Mouse (Mus musculus) thymus, postnatal 25 days (tissue): ENCODE data around the gene Syt14.

ENCODE experiments used
- DNase-seq: peaks from one replicate; pipeline ENCODE4 v3.0.0; 2022

The Syt14 gene

DNA sequence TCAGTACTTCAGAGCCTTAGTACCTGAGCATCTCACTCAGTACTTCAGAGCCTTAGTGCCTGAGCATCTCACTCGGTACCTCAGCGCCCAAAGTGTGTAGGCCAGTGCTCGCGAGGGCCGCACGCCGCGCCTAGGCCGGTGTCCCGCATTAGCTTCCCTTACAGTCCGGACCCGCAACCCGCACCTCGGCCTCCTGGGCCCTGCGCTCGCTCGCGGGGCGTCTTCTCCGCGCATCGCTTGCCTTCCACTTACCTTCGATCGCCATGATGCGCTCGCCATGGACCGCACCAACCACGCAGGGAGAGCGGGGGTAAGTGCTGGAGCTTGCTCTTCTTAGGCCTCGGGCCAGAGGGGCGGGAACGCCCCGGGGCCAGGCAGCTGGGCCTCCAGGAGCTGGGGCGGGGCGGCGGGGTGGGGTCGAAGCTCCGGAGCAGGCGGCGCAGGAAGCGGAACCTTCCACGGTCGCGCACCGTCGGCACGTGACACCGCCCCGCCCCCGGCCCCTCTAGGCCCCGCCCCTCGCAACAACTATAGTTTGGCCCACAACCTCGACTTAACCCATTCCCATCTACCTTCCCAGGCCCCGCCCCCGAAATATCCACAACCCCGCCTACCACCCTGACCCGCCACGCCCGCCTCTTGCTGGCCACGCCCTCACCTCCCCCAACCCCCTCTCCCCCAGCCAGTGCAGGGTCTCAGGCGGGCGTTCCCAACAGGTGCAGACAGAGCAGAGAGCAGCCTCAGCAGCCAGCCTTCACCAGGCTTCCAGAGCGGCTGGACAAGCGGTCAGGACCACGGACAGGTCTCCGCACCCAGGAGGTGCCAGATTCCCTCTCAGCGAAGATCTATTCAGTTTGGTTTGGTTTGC lies at the start of gene Syt14:
Gene Syt14 (minus strand): TSS at position 405 of the 868 bp plus-strand sequence.
- DNase-seq = peak; percentile 70

DNA sequence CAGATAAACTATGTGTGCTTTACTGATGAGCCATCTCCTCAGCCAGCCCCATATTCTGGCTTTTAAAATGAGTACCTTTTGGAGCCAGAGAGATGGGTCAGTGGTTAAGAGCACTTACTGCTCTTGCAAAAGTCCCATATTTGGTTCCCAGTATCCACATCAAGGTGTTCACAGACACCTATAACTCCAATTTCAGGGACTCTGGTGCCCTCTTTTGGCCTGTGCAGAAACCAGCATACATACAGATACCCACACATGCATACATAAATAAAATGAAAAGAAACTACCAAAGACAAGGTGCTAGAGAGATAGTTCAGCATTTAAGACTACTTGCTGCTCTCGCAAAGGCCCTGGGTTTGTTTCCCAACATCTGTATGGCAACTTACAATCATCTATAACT lies 48.4 kb upstream of the Syt14 start:
- peak; percentile 32 for DNase-seq

DNA sequence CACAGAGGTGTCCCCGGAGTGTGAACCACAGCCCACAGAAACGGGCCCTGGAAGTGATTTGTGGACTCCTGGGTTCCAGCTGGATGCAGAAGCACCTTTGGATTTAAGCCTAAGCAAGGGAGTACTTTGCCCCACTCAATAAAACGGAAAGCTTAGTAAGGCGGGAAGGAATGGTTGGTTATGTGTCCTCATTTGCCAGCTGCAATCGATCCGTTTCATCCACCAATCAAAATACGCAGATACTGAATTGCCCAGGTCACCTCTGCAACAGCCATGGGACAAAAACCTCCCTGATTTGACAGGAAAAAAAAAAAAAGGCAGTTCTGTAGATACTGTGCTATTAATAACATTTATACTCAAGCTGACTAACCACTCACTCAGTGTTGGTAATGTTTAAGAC lies 47.5 kb upstream of the Syt14 start:
- no peak for DNase-seq

DNA sequence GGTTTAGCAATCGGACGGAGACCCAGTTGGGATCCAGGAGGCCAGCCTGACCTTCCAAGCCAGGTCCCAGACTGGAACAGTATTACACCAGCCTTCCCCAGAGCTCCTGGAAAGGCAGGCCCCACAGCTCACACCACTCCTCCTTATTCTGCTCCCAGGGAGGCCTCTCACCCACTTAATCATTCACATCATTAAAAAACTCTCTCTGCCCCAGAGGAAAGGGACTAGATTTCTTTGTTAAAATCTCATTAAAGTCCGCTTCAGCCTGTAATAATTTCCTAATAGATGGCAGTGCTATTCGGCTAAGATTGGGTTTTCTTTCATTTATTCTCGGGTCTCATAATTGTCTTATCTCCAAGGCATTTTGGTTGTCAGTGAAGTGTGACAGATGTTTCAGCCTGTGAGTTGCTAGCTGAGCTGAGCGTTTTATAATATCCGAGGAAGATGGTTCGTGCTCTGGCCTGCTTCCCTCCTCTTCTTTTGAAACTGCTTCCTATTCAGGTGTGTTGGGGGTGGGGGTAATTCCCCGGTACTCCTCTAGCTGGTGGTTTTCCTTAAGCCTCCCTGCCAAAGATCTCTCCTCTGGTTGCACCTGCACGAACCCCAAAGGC lies 46.8 kb upstream of the Syt14 start:
- DNase-seq = peak; percentile 33

DNA sequence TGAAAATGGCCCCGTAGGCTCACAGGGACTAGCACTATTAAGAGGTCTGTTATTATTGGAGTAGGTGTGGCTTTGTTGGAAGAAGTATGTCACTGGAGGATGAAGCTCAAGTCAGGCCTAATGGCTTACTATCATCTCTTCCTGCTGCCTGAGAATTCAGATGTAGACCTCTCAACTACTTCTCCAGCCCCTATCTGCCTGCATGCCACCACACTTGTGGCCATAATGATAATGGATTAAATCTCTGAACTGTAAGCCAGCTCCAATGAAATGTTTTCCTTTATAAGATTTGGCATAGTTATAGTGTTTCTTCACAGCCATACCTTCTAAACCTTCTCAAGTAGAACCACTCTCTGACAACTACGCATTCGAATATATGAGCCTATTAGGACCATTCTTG lies 27.0 kb upstream of the Syt14 start:
- no peak for DNase-seq

DNA sequence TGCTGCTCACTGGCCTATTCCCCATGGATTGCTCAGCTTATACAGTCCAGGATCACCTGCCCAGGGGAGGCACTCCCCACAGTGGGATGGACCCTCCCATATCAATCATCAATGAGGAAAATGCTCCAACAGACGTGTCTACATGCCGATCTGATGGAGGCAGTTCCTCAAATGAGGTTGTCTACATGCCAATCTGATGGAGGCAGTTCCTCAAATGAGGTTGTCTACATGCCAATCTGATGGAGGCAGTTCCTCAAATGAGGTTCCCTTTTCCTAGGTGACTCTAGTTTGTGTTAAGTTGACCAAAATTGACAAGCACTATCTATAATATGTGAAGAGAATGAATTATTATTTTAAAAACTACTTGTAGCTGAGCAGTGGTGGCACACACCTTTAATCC lies 24.6 kb upstream of the Syt14 start:
- DNase-seq = no peak

DNA sequence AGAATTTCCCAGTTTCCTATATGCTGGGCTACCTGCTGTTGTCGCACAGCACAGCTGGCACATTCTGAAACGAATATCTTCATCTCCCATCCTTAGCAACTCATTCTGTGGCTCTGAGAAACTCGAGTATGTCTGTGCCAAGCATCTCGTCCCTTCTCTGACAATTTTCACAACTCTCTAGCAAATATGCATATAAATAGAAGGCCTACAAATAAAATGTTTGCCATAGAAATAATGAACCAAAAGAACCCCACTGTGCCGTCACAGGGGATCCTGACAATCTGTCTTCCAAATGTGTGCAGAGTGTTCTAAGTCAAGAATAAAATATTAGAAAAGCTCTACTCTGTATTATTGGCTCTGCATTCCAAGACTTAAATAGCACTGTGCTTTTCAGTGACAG lies 24.0 kb upstream of the Syt14 start:
- DNase-seq = no peak

DNA sequence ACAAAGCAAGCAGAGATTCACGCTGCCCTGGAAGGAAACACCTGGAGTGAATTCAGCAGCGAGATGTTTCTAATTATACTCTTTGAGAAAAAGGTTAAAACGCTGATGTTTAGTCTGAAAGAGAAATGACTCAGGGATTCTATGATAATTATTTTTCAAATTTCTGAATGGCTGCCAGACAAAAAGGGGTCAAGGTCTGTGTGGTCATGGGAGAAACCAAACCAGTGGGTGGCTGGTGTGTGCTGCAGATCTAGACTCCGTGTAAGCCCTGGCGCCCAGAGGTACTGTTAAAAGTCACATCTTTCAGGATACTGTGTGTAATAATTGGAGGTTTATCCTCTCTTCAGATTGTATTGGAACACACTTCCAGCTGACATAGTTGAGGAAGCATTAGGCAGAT lies 18.8 kb upstream of the Syt14 start:
- DNase-seq = no peak

DNA sequence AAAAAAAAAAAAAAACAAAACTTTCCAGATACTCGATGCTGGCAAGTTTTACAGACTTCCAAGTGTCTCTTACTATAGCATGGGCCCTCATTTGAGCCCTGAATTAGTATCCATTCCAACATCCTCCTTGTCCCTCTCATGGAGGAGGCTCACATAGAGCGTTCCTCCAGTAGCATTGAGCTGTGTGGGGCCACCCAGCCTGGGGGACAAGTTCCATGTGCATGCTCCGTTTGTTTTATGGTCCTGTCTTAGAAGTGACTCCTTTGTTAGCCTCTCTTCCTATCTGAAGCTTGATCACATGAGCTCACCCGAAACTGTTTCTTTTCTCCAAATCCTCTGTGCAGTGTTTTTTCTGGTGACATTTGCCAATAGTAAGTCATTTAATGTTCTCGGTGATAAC lies 17.5 kb upstream of the Syt14 start:
- no peak for DNase-seq

DNA sequence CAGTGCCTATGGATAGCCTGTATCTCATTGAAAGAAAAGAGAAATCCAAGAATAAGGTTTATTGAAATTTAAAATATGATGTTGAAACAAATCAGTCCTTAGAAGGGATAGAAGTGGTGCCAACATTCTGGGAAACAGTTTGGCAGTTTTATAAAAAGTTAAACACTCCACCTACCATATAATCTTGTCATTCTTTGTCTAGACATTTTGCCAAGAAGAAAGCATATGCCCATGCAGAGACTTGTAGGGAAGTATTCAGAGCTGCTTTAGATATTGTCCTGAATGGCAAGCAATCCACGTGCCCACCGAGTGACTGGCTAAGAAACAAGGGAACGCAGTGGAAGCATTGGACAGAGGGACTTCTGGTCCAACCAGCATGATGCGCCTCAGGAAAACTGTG lies 12.0 kb upstream of the Syt14 start:
- no peak for DNase-seq

DNA sequence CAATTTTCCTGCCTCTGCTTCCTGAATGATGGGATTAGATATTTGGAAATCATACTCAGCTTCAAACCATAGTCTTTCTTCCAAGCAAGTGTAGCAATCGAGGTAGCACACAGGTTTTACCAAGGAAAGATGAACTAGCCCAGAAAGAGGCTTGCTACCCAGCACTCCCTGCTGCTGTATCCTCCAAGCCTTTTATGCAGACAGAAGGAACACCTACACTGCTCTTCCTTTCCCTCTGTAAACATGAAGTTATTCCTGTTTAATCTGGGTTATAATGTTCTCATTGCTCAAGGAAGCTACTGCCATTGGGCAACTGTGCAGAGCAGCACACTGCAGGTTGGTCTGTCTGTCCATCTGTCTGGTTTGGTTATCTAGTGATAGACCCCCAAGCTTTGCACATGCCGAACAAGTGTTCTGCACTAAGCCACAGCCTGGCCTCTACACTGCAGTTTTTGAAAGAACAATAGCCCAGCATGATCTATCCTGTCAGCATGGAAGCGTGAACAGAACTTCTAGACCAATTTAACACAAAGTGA lies 7.3 kb upstream of the Syt14 start:
- no peak for DNase-seq

DNA sequence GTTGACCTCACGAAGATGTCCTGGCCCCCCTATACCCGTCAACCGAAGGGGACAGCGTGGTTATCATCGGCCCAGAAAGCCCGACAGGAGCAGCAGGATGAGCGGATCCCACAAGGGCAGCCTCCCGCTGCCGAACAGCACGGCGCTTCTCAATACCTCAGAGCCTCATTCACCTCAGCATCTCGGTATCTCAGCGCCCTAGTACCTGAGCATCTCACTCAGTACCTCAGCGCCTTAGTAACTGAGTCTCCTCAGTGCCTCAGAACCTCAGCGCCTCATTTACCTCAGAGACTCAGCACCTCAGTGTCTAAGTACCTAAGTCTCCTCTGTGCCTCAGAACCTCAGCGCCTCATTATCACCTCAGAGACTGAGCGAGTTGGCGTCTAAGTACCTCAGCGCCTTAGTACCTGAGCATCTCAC lies 614 bp downstream of the Syt14 start:
- no peak for DNase-seq

DNA sequence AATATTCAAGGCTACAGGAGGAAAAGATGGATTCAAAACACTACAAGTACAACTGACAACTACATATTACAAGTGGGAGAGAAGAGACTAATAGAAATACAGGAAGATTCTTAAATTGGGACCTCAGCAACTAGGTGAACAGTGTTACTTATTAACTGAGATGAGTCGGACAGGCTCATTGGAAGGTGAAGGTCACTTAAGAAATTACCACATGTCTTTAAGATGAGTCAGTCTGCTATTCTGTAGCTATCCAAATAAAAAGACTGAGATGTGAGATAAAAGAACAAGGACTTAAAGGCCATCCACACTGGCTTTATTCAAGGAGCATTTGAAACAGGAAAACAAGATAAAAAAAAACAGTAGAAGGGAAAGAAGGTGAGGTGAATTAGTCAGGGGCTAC lies 11.3 kb downstream of the Syt14 start:
- DNase-seq = no peak

DNA sequence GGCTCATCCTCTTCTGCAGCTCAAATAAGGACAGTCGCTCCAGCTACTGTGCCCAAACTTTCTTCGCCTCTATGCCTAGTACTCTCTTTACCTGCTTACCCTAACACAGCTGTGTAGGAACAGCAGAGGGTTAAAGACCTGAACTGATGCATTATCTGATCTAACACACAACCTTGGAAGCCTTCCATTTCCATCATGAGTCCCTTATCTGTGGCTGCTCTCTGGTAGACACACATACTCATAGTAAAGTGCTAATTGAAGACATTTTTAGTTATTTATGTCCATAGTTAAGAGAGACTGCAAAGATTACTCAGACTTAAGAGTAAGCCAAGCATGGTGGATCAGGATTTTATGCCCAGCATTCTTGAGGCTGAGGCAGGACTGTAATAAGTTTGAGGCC lies 23.2 kb downstream of the Syt14 start:
- no peak for DNase-seq

DNA sequence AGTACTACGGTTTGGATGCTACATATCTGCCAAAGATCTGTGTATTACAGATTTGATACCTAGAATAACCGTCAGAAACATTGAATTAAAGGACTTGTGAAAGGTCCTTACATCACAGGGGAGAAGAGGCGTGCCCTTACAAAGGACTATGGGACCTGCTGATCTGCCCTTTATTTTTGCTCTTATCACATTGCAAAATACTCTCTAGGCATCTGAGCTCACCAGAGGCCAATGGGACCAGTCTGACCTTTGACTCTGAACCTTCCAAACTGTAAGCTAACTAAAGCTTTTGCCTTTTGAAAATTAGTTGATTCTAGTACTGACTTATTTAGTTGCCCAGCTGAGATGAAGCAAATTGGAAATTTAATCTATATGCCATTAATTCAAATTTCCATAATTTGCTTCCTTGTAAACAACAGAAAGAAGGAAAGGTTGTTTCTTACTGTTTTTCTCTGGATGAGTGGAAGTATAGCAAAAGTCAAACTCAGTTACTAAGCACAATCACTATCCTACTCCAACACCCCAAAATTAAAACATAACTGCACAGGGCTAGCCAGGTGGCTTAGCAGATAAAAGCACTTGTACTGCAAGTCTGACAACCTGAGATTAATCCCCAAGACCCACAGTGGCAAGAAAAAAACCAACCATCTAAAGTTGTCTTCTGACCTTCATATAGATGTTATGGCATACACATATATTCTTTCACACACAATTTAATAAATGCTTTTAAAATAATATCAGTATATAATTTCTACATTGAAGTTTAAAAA lies 24.4 kb downstream of the Syt14 start:
- DNase-seq = no peak

DNA sequence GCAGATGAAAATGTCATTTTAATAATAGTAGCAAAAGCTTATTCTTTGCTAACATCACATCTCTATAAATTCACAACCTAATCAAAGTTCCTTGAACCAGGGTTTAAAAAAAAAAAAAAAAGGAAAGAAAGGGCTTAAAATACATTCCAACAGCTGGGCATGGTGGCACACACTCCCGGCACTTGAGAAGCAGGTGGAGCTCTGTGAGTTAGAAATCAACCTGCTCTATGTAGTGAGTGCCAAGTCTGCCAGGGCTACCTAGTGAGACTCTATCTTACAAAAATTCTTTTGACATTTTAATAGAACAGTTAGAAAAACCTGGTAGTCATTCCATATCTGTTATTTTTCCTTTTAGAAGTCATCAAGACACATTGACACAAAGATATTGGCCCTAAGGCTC lies 31.0 kb downstream of the Syt14 start:
- DNase-seq = no peak

DNA sequence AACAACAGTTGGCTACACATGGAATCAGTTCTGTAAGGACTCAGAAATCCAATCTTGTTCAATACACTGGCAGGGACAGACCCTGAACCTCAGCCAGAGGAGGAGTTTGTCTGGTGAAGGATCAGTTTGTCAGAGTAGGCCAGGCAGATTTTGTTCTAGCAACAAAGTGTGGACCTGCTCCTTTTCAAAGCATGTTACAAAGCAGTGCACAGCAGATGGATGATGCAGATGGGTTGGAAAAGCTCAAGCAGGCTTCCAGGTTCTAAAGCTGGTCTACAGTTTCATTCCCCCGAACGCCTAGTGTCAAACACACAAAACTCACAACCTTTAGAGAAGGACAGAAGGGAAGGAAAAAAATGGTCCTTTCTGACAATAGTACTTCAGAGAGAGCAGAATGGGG lies 31.6 kb downstream of the Syt14 start:
- DNase-seq = no peak

DNA sequence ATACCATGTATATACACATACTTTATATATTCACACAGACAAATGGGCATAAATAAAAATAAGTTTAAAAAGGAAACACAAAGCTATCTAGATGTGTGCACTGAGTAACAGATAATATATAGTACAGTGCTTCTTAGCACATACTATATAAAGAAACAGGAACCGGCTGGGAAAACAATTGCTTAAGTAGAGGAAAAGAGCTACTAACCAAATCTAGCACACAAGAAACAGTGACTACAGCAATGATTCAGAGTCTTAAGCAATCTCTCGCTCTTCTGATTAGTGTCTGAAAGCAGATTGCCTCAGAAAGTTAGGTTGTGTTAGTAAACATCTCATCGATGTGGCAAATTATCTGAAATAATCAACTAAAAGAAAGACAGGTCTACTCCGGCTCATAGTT lies 33.3 kb downstream of the Syt14 start:
- no peak for DNase-seq

DNA sequence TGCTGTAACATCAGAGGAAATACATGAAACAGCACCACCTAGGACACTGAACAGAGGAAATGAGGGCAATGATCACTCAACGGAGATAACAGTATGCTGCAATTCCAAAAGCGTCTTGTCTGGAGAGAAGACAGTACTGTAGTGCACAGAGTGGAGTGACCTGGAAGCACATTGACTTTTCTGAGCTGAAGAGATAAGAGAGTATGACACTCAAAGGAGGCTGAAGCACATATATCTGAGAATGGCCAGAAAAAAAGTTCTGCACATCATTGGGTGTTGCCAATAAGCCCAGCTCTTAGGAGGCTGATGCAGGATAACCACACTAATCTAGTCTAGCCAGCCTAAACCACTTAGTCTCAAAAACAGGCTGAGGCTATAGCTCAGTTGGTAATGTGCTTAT lies 34.0 kb downstream of the Syt14 start:
- DNase-seq = no peak

DNA sequence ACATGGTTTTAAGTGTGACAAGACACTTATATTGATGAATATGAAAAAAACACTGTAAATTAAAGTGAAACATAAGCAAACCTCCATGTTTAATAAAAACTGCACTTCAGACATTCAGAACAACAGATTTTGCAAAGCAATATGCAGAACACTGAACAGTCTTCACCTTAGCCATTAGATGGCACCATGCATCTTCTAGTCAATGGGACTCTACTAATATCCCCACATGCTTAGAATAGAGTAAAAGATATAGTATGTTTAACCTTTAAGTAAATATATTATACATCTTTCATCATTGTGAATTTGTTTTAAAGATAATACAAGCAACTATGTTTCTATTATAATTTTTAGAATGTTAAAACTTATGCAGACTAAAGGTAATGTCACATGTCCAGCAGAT lies 34.7 kb downstream of the Syt14 start:
- no peak for DNase-seq

DNA sequence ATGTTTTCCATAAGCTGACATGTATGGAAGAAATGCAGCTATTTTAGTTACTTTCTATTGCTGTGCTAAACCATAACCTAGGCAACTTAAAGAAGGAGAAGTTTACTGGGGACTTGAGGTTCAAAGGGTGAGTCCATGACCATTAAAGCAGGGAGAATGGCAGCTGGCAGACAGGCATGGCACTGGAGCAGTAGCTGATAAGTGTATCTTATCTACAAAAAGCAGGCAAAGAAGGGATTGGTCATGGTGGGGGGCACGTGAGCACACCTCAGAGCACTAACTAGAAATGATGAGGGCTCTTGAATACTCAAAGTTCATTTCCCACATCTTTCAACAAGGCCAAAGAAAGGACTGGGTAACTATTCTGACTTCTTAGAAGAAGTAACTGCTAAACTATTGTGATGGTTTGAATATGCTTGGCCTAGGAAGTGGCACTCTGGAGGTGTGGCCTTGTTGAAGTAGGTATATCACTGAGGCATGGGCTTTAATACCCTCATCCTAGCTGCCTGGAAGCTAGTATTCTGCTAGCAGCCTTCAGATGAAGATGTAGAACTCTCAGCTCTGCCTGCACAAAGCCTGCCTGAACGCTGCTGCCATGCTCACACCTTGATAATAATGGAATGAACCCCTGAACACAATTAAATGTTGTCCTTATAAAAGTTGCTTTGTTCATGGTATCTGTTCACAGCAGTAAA lies 41.2 kb downstream of the Syt14 start:
- no peak for DNase-seq

DNA sequence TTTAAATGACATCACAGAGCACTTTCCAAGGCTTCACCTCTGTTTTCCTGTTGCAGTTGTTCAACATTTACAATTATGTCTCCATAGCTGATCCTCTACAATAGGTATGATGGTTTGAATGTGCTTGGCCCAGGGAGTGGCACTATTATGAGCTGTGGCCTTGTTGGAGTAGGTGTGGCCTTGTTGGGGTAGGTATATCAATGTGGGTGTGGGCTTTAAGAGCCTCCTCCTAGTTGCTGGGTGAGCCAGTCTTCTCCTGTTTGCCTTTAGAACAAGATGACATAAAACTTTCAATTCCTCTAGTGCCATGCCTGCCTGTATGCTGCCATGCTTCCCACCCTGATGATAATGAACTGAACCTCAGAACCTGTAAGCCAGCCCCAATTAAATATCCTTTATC lies 42.1 kb downstream of the Syt14 start:
- no peak for DNase-seq

DNA sequence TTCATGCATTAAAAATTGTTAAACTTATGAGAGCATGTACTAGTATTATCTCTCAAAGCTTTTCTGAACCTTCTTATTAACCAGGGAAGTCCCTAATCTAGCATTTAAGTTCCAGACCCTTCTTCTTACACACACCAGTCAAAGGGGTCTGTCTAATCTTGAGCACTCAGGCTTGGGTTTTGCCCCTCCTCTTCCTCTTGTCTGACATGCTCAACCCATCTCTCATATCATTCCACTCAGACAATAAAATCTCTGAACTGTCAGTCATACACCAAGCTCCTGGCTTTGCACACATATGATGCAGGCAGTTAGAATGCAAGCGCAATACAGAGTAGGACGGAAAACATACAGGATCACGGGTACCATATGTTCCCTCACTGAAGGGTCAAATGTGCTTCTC lies 48.4 kb downstream of the Syt14 start:
- DNase-seq = no peak
